Mouse (Mus musculus) hindbrain, postnatal 0 days (tissue): ENCODE data around the gene Hamp2. TPM values are rescaled to one million over a fixed set of nuclear protein-coding genes. Genes with fewer than 3 reads are reported as not detected.

Experiments used
- ATAC-seq: fragments of 200-750 bp; cut with Nextera tagmentation; 2 replicates; pipeline ENCODE4 v1.8.0; 2017; ENCODE audit warnings: mild to moderate bottlenecking, moderate TSS enrichment, moderate library complexity
- DNase-seq: peaks from one replicate; pipeline ENCODE4 v3.0.0-alpha.2; 2015; ENCODE audit warnings: low spot score
- H3K27ac ChIP-seq: fragments of 300-500 bp; sonication (generic); 2 replicates; pipeline ENCODE4 v1.5.1; 2014; ENCODE audit warnings: mild to moderate bottlenecking
- H3K27me3 ChIP-seq: fragments of 300-500 bp; sonication (generic); 2 replicates; pipeline ENCODE4 v1.6.1; 2014; ENCODE audit warnings: low read length, mixed read lengths; ENCODE audit not compliant: insufficient read depth
- H3K36me3 ChIP-seq: fragments of 300-500 bp; sonication (generic); 2 replicates; pipeline ENCODE4 v1.6.1; 2014; ENCODE audit warnings: low read length, mixed read lengths; ENCODE audit not compliant: insufficient read depth
- H3K4me1 ChIP-seq: fragments of 300-500 bp; sonication (generic); 2 replicates; pipeline ENCODE4 v1.6.1; 2014; ENCODE audit warnings: antibody characterized with exemption, low read length, mixed read lengths; ENCODE audit not compliant: insufficient read depth
- H3K4me2 ChIP-seq: fragments of 300-500 bp; sonication (generic); 2 replicates; pipeline ENCODE4 v1.6.1; 2014; ENCODE audit warnings: low read depth, mild to moderate bottlenecking, low read length, moderate library complexity, mixed read lengths
- H3K4me3 ChIP-seq: fragments of 300-500 bp; sonication (generic); 2 replicates; pipeline ENCODE4 v1.5.1; 2014; ENCODE audit warnings: low read length
- H3K9ac ChIP-seq: fragments of 300-500 bp; sonication (generic); replicated peaks from 2 replicates; pipeline ENCODE4 v1.6.1; 2014; ENCODE audit warnings: mild to moderate bottlenecking, low read length, moderate library complexity, mixed read lengths
- H3K9me3 ChIP-seq: fragments of 300-500 bp; sonication (generic); 2 replicates; pipeline ENCODE4 v1.6.1; 2016; ENCODE audit warnings: low read length, mixed read lengths
- CTCF ChIP-seq: IDR thresholded peaks from 2 replicates; pipeline ENCODE4 v1.5.1; 2016; ENCODE audit warnings: antibody characterized with exemption, control low read depth, low read depth
- WGBS: fragments of 180-500 bp; shearing (Covaris S2); extraction: QIAGEN DNeasy Blood & Tissue Kit; methylation state at CpG from one replicate; pipeline ENCODE4 v1.1.7; 2014; 5-methylcytosine and 5-hydroxymethylcytosine counted together
- polyA plus RNA-seq: library from polyadenylated mRNA; unstranded; fragments of >200 nt; fragmentation: Nextera tagmentation; extraction: Ambion mirVana; gene quantifications from 2 replicates; pipeline ENCODE4 v1.2.1, GENCODE M21; 2015
- total RNA-seq: library from RNA; depleted of rRNA; stranded (reverse); fragments of >200 nt; gene quantifications from 2 replicates; pipeline ENCODE4 v1.2.3, GENCODE M21; 2014

Hamp2 gene
- total and polyA plus RNA-seq, 2 experiments from 2014 or later: not detected

- no peaks in the 10 kb centered on the region for H3K27me3 ChIP-seq
- TF ChIP-seq CTCF: no peak
- 72% methylated on average over 28 of the region's 28 CpGs for WGBS
- peak overlapping the region; percentile 98 for H3K9ac ChIP-seq
- peaks cover 15% of the 10 kb centered on the region for H3K4me1 ChIP-seq
- peak overlapping the region; percentile 74 for H3K4me3 ChIP-seq
- no peak for ATAC-seq
- no peak for DNase-seq
- H3K36me3 ChIP-seq: peaks cover 14% of the 10 kb centered on the region
- H3K27ac ChIP-seq: peak overlapping the region; percentile 98; the same call in 1 of the 2 replicates
- H3K4me2 ChIP-seq: peak overlapping the region; percentile 86
- H3K9me3 ChIP-seq: no peaks in the 10 kb centered on the region
These were observed 33.8 kb upstream of the Hamp2 start for GRCm38 (mm10) chr7:30958109-30958865.

- ATAC-seq (peak; percentile 67), DNase-seq (peak; percentile 95)
- Histone ChIP-seq H3K27me3 (no peaks in the 10 kb centered on the region), H3K4me3 (peak overlapping the region; percentile 74), H3K36me3 (peaks cover 24% of the 10 kb centered on the region), H3K4me1 (peaks cover 15% of the 10 kb centered on the region), H3K9me3 (no peaks in the 10 kb centered on the region), H3K4me2 (peak overlapping the region; percentile 86), H3K27ac (peak overlapping the region; percentile 98), H3K9ac (peak overlapping the region; percentile 98)
- no peak for TF ChIP-seq CTCF
- WGBS: under 1% methylated on average over 43 of the region's 43 CpGs
These were observed 32.9 kb upstream of the Hamp2 start for GRCm38 (mm10) chr7:30957367-30957783.

- Histone ChIP-seq H3K9ac (peak within 1 kb of the TSS; percentile 98), H3K27me3 (no peaks in the 10 kb centered on the region), H3K27ac (peak within 1 kb of the TSS; percentile 98), H3K4me1 (peaks cover 15% of the 10 kb centered on the region), H3K4me3 (peak within 1 kb of the TSS; percentile 74), H3K9me3 (no peaks in the 10 kb centered on the region), H3K36me3 (peaks cover 29% of the 10 kb centered on the region), H3K4me2 (peak within 1 kb of the TSS; percentile 86)
- DNase-seq: peak; percentile 91
- no peak for TF ChIP-seq CTCF
- 0% methylated on average over 25 of the region's 82 CpGs for WGBS
- ATAC-seq: peak; percentile 76
These were observed 32.4 kb upstream of the Hamp2 start, which contains the start of gene Usf2 for GRCm38 (mm10) chr7:30956756-30957366. TSS of gene Usf2 (minus strand) at chr7:30956803.

GRCm38 (mm10) chr7:30956357-30956751 is 31.9 kb upstream of the Hamp2 start:
- no peak for DNase-seq
- ATAC-seq: peak; percentile 55
- H3K9ac ChIP-seq: peak overlapping the region; percentile 98
- peak overlapping the region; percentile 98 for H3K27ac ChIP-seq
- peaks cover 15% of the 10 kb centered on the region for H3K4me1 ChIP-seq
- H3K4me2 ChIP-seq: peak overlapping the region; percentile 86
- no peaks in the 10 kb centered on the region for H3K9me3 ChIP-seq
- WGBS: 0% methylated on average over 18 of the region's 49 CpGs
- no peak for TF ChIP-seq CTCF
- H3K4me3 ChIP-seq: peak overlapping the region; percentile 74
- H3K36me3 ChIP-seq: peaks cover 31% of the 10 kb centered on the region
- H3K27me3 ChIP-seq: no peaks in the 10 kb centered on the region

GRCm38 (mm10) chr7:30955584-30956356 is 31.3 kb upstream of the Hamp2 start:
- peak; percentile 89 for DNase-seq
- H3K27ac ChIP-seq: peak overlapping the region; percentile 98
- peak overlapping the region; percentile 86 for H3K4me2 ChIP-seq
- H3K4me1 ChIP-seq: peaks cover 15% of the 10 kb centered on the region
- under 1% methylated on average over 48 of the region's 64 CpGs for WGBS
- peak; percentile 75 for ATAC-seq
- peaks cover 31% of the 10 kb centered on the region for H3K36me3 ChIP-seq
- peak; percentile 67 for TF ChIP-seq CTCF
- H3K4me3 ChIP-seq: peak overlapping the region; percentile 74
- H3K27me3 ChIP-seq: no peaks in the 10 kb centered on the region
- no peaks in the 10 kb centered on the region for H3K9me3 ChIP-seq
- H3K9ac ChIP-seq: peak overlapping the region; percentile 98

- Histone ChIP-seq H3K9me3 (no peaks in the 10 kb centered on the region), H3K4me2 (peak overlapping the region; percentile 86), H3K36me3 (peaks cover 31% of the 10 kb centered on the region), H3K4me1 (peaks cover 15% of the 10 kb centered on the region), H3K9ac (peak overlapping the region; percentile 98; the same call in 1 of the 2 replicates), H3K4me3 (peak overlapping the region; percentile 74; the same call in 1 of the 2 replicates), H3K27ac (no peak overlapping the region), H3K27me3 (no peaks in the 10 kb centered on the region)
- ATAC-seq (no peak), DNase-seq (no peak)
- WGBS: 80% methylated on average over 12 of the region's 12 CpGs
- TF ChIP-seq CTCF: no peak
These were observed 30.6 kb upstream of the Hamp2 start for GRCm38 (mm10) chr7:30954971-30955520.
